Mouse (Mus musculus): ENCODE results near the gene 9130023H24Rik. TPM values are rescaled to one million over a fixed set of nuclear protein-coding genes. Genes with fewer than 3 reads are reported as not detected.

Gene 9130023H24Rik
- total RNA-seq, 2 experiments from 2014 or later: 2.1 to 4.8 TPM

DNA sequence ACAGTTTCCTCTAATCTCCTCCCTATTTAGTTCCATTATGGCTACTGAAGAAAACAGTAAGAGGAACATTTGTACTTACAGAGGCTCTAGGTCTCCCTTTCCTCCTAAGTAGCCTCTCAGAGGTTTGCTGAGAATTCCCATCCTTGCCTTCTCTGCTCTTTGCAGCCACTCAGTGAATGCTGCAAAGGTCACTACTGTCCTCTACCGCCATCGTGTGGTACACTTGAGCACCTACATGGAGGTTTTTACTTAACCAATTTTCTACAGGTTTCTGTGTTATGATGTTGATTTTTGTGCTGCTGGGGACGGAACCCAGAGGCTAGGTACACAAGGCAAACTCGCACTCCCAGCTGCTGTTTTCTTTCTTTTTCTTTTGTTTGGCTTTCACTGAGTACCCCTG, 29.6 kb downstream of the 9130023H24Rik start:
- peak; percentile 52; the same call in 1 of the 2 replicates for ATAC-seq (replicated peaks; ENCODE audit: low FRiP score, low TSS enrichment, poor library complexity, severe bottlenecking)

DNA sequence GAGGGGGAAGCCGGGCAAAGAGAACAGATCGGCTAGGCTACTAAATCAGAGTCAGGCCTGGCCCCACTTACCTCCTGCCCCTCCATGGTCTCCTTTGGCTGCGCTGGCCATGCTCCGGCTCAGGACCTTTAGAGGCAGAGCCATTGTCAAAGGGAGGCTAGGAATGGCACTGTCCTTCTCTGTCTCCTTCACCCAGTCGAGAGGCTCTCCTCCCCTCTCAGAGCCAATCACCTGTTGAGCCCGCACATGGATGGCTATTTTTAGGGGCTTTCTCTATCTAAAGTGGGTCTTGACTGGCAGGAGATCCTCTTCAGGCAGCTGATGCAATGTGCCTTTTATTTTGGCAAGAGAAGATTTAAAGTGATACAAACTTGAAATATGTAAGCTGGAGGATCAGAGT, 31.7 kb downstream of the 9130023H24Rik start, which contains the start of gene Cox6a2:
Gene Cox6a2, minus strand, starts transcription at position 236 of the 400 bp plus-strand sequence.
- ATAC-seq (replicated peaks; ENCODE audit: low FRiP score, low TSS enrichment, poor library complexity, severe bottlenecking): no peak

DNA sequence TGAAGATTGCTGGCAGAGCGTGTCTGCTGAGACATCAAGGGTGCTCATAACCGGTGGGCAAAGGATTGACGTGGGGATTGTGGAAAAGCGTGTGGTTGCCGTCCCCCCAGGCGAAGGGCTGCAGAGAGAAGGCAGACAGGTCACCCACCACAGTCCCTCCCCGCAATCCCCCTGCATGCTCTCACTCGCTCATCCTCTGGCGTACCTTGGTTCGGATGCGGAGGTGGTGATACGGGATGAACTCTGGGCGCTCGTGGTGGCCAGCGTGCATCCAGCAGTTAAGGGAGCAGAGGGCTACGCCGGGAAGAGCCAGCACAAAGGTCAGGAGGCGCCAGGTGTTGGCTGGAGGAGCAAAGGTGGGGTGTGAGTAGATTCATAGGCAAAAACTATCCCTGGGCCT, 32.1 kb downstream of the 9130023H24Rik start:
- ATAC-seq (replicated peaks; ENCODE audit: low FRiP score, low TSS enrichment, poor library complexity, severe bottlenecking): no peak

DNA sequence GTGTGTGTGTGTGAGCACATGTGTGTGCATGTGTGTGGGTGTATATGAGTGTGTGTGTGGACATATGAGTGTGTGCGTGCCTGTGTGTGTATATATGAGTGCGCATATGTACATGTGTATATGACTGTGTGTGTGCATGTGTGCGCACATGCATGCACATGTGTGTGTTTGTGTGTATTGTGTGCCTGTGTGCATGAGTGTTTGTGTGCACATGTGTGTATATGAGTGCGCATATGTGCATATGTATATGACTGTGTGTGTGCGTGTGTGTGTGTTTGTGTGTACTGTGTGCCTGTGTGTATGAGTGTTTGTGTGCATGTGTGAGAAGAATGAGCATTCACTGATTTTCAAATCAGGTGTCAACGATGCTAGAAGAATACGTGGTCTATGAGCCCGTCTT, 33.7 kb downstream of the 9130023H24Rik start:
- no peak for ATAC-seq (replicated peaks; ENCODE audit: low FRiP score, low TSS enrichment, poor library complexity, severe bottlenecking)

DNA sequence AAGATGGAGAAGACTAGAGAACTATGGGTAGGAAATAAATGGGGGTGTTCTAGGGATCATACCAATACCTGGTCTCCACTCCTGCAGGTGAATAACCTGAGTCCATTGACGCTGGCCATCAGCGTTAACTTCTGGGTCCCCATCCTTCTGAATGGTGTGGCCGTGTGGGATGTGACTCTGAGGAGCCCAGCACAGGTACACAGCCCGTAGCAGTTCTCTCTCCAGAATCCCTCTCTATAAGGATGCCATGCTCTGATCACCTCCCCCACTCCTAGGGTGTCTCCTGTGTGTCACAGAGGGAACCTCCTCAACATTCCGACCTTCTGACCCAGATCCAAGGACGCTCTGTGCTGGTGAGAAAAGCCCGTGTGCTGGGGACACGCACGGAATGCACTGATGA, 34.8 kb downstream of the 9130023H24Rik start:
- no peak for ATAC-seq (replicated peaks; ENCODE audit: low FRiP score, low TSS enrichment, poor library complexity, severe bottlenecking)

DNA sequence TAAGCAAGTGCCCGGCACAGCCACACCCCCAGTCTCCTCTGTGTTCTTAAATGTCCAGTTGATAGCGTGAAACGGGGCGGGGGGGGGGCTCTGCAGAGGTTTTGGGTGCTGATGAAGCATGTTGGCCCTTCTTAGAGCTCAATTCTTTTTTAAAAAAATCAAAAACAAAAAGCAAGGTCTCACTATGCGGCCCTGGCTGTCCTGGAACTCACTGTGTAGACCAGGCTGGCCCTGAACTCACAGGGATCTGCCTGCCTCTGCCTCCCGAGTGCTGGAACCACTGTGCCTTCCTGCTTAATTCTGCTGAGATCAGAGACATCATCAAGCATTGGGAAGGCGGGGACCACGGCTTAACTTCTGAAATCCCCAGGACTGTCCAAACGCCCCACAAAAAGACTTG, 36.2 kb downstream of the 9130023H24Rik start:
- no peak for ATAC-seq (replicated peaks; ENCODE audit: low FRiP score, low TSS enrichment, poor library complexity, severe bottlenecking)

Other genes with a start within 250 kb of the 9130023H24Rik start
- 41.8 and 56.1 TPM in 2 replicates for gene Pycard, start 244.2 kb downstream of the 9130023H24Rik start, total RNA-seq (2014; fragmentation: Nextera tagmentation)
- gene Pycard, start 244.2 kb downstream of the 9130023H24Rik start, total RNA-seq (2017): 10.2 and 10.6 TPM in 2 replicates
- gene Trim72, start 234.1 kb downstream of the 9130023H24Rik start, total RNA-seq (2014; fragmentation: Nextera tagmentation): not detected in 2 replicates
- gene Trim72, start 234.1 kb downstream of the 9130023H24Rik start, total RNA-seq (2017): 0.52 TPM in 1 of 2 replicates, not detected in the other
- gene Itgam, start 175.4 kb downstream of the 9130023H24Rik start, total RNA-seq (2014; fragmentation: Nextera tagmentation): 3.2 TPM in 1 of 2 replicates, not detected in the other
- gene Itgam, start 175.4 kb downstream of the 9130023H24Rik start, total RNA-seq (2017): 0.95 and 2.3 TPM in 2 replicates
- gene Gm49368, start 175.3 kb downstream of the 9130023H24Rik start, total RNA-seq (2014; fragmentation: Nextera tagmentation): not detected in 2 replicates
- gene Gm49368, start 175.3 kb downstream of the 9130023H24Rik start, total RNA-seq (2017): not detected in 2 replicates
- gene Itgax, start 108.5 kb downstream of the 9130023H24Rik start, total RNA-seq (2014; fragmentation: Nextera tagmentation): 0.92 TPM in 1 of 2 replicates, not detected in the other
- gene Itgax, start 108.5 kb downstream of the 9130023H24Rik start, total RNA-seq (2017): 0.46 and 2.7 TPM in 2 replicates
- 0.11 TPM in 1 of 2 replicates, not detected in the other for gene Itgad, start 83.7 kb downstream of the 9130023H24Rik start, total RNA-seq (2014; fragmentation: Nextera tagmentation)
- not detected in 2 replicates for gene Itgad, start 83.7 kb downstream of the 9130023H24Rik start, total RNA-seq (2017)
- gene Cox6a2, start 31.6 kb downstream of the 9130023H24Rik start, total RNA-seq (2014; fragmentation: Nextera tagmentation): 2.8 TPM in 1 of 2 replicates, not detected in the other
- not detected in 2 replicates for gene Cox6a2, start 31.6 kb downstream of the 9130023H24Rik start, total RNA-seq (2017)
- 15.3 and 18.1 TPM in 2 replicates for gene Armc5, start 689 bp downstream of the 9130023H24Rik start, total RNA-seq (2014; fragmentation: Nextera tagmentation)
- gene Armc5, start 689 bp downstream of the 9130023H24Rik start, total RNA-seq (2017): 9.2 and 9.8 TPM in 2 replicates
- gene Tgfb1i1, start 8.8 kb upstream of the 9130023H24Rik start, total RNA-seq (2014; fragmentation: Nextera tagmentation): 2.2 TPM in 1 of 2 replicates, not detected in the other
- 0.27 and 1.3 TPM in 2 replicates for gene Tgfb1i1, start 8.8 kb upstream of the 9130023H24Rik start, total RNA-seq (2017)
- 0.81 and 1.1 TPM in 2 replicates for gene Slc5a2, start 27.6 kb upstream of the 9130023H24Rik start, total RNA-seq (2014; fragmentation: Nextera tagmentation)
- gene Slc5a2, start 27.6 kb upstream of the 9130023H24Rik start, total RNA-seq (2017): 0.65 and 1.5 TPM in 2 replicates
- 82.5 and 95.0 TPM in 2 replicates for gene BC017158, start 60.1 kb upstream of the 9130023H24Rik start, total RNA-seq (2014; fragmentation: Nextera tagmentation)
- gene BC017158, start 60.1 kb upstream of the 9130023H24Rik start, total RNA-seq (2017): 30.8 and 50.8 TPM in 2 replicates
- 152 and 177 TPM in 2 replicates for gene Rgs10, start 180.7 kb upstream of the 9130023H24Rik start, total RNA-seq (2014; fragmentation: Nextera tagmentation)
- gene Rgs10, start 180.7 kb upstream of the 9130023H24Rik start, total RNA-seq (2017): 119 and 210 TPM in 2 replicates
- gene Tial1, start 223.7 kb upstream of the 9130023H24Rik start, total RNA-seq (2014; fragmentation: Nextera tagmentation): 189 and 238 TPM in 2 replicates
- 50.6 and 67.8 TPM in 2 replicates for gene Tial1, start 223.7 kb upstream of the 9130023H24Rik start, total RNA-seq (2017)

Data from megakaryocyte-erythroid progenitor cell, adult 5-6 weeks (primary cell).